Mouse (Mus musculus): ENCODE results near the gene Sertad2. TPM values are rescaled to one million over a fixed set of nuclear protein-coding genes. Genes with fewer than 3 reads are reported as not detected.

The Sertad2 gene
- polyA plus RNA-seq, 1 experiment from 2014 or later: 35.2 TPM

GRCm38 (mm10) chr11:20642321-20642720, 99.3 kb downstream of the Sertad2 start:
- no peaks in the 10 kb centered on the region for H3K9me3 ChIP-seq (replicated peaks)
- no peaks in the 10 kb centered on the region for H3K27me3 ChIP-seq
- 80% methylated on average over 5 of the region's 5 CpGs for WGBS
- H3K4me2 ChIP-seq: no peak overlapping the region
- H3K27ac ChIP-seq: no peak overlapping the region
- H3K36me3 ChIP-seq (ENCODE audit: poor library complexity, severe bottlenecking): no peaks in the 10 kb centered on the region
- peaks cover 66% of the 10 kb centered on the region for H3K4me1 ChIP-seq
- no peak overlapping the region for H3K4me3 ChIP-seq
- no peak for ATAC-seq
- H3K9ac ChIP-seq: no peak overlapping the region

DNA sequence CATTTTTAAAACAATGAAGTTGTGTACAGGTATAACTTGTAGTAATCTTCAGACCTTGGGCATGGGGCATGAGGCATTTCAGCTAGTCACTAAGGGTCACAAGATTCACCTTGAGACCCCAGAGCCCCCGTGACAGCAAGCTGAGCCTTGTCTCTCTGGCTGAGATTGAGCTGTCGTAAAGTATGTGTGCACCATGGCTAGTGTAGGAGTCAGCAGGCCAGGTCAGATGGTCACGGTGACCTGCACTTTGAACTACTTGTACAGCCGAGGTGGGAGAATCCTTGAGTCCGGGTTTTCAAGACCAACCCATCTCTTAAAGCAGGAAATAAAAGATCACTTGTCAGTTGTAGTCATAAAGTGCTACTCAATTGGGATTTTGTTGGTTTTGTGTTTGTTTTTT, 100.1 kb downstream of the Sertad2 start:
- Histone ChIP-seq H3K4me3 (no peak overlapping the region), H3K27ac (no peak overlapping the region), H3K9me3 (replicated peaks) (no peaks in the 10 kb centered on the region), H3K4me1 (peaks cover 74% of the 10 kb centered on the region), H3K4me2 (no peak overlapping the region), H3K27me3 (no peaks in the 10 kb centered on the region), H3K9ac (no peak overlapping the region), H3K36me3 (ENCODE audit: poor library complexity, severe bottlenecking) (peaks cover 3% of the 10 kb centered on the region)
- 83% methylated on average over 5 of the region's 5 CpGs for WGBS
- ATAC-seq: no peak

- no peak overlapping the region for H3K9ac ChIP-seq
- no peaks in the 10 kb centered on the region for H3K27me3 ChIP-seq
- H3K4me3 ChIP-seq: no peak overlapping the region
- no peak for ATAC-seq
- peaks cover 79% of the 10 kb centered on the region for H3K4me1 ChIP-seq
- no peak overlapping the region for H3K4me2 ChIP-seq
- H3K27ac ChIP-seq: no peak overlapping the region
- H3K9me3 ChIP-seq (replicated peaks): no peaks in the 10 kb centered on the region
- H3K36me3 ChIP-seq (ENCODE audit: poor library complexity, severe bottlenecking): peaks cover 9% of the 10 kb centered on the region
- WGBS: 93% methylated on average over 1 of the region's 1 CpGs
Measured at GRCm38 (mm10) chr11:20644166-20644565, 101.1 kb downstream of the Sertad2 start.

- H3K4me3 ChIP-seq: no peak overlapping the region
- no peaks in the 10 kb centered on the region for H3K9me3 ChIP-seq (replicated peaks)
- ATAC-seq: no peak
- H3K27me3 ChIP-seq: no peaks in the 10 kb centered on the region
- WGBS: 31% methylated on average over 6 of the region's 6 CpGs
- H3K36me3 ChIP-seq (ENCODE audit: poor library complexity, severe bottlenecking): peaks cover 9% of the 10 kb centered on the region
- peaks cover 79% of the 10 kb centered on the region for H3K4me1 ChIP-seq
- no peak overlapping the region for H3K4me2 ChIP-seq
- H3K27ac ChIP-seq: no peak overlapping the region
- H3K9ac ChIP-seq: peak overlapping the region; percentile 35; the same call in 1 of the 2 replicates
Measured at GRCm38 (mm10) chr11:20644872-20645271, 101.8 kb downstream of the Sertad2 start.

DNA sequence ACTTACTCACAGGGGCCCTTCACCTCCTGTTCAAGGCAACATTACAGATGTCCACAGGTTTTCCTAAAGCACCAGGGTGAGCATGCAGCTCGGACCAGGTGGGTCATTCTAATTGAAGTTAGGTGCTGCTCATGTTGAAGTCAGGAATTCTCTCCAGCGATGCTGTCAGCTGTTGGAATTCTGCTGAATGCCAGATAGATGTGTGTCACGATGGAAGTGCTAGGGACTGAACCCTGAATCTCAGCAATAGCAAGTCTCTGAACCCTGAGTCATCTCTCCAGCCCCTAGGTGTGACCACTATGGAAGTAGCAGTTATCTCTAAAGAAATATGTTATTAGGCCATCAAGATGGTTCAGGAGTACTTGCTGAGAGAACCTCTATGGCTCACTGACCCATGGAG, 102.5 kb downstream of the Sertad2 start:
- H3K27me3 ChIP-seq: no peaks in the 10 kb centered on the region
- H3K4me3 ChIP-seq: no peak overlapping the region
- no peak overlapping the region for H3K27ac ChIP-seq
- no peak for ATAC-seq
- H3K4me2 ChIP-seq: no peak overlapping the region
- no peak overlapping the region for H3K9ac ChIP-seq
- H3K36me3 ChIP-seq (ENCODE audit: poor library complexity, severe bottlenecking): peaks cover 9% of the 10 kb centered on the region
- WGBS: 77% methylated on average over 3 of the region's 3 CpGs
- peaks cover 79% of the 10 kb centered on the region for H3K4me1 ChIP-seq
- H3K9me3 ChIP-seq (replicated peaks): no peaks in the 10 kb centered on the region

DNA sequence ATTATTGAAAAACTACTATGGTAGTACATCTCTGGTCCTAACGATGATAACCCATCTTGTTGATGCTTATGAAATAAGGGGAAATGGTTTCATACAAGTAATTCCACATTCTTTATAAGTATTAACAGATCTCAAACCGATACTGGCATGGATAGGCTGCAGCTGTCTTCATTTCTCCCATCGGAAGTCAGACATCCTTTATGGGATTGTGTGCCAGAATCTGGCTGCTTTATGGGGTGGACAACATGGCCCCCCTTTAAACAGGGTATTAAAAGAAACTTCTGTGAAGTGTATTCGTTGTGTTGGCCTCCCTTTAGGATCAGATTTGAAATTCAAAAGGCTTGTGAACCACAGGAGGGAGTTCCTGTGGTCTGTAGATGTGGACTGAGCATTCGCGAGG, 103.1 kb downstream of the Sertad2 start:
- H3K4me2 ChIP-seq: no peak overlapping the region
- H3K9ac ChIP-seq: no peak overlapping the region
- H3K9me3 ChIP-seq (replicated peaks): no peaks in the 10 kb centered on the region
- peaks cover 9% of the 10 kb centered on the region for H3K36me3 ChIP-seq (ENCODE audit: poor library complexity, severe bottlenecking)
- H3K27me3 ChIP-seq: no peaks in the 10 kb centered on the region
- peaks cover 79% of the 10 kb centered on the region for H3K4me1 ChIP-seq
- peak overlapping the region; percentile 59 for H3K27ac ChIP-seq
- 43% methylated on average over 6 of the region's 6 CpGs for WGBS
- ATAC-seq: no peak
- H3K4me3 ChIP-seq: no peak overlapping the region

- H3K4me2 ChIP-seq: 0 out of 2 replicates have a peak overlapping the region, but pooled peaks have one; percentile 2
- no peaks in the 10 kb centered on the region for H3K9me3 ChIP-seq (replicated peaks)
- H3K27me3 ChIP-seq: no peaks in the 10 kb centered on the region
- H3K27ac ChIP-seq: no peak overlapping the region
- no peak for ATAC-seq
- WGBS: 18% methylated on average over 10 of the region's 10 CpGs
- H3K4me1 ChIP-seq: peaks cover 82% of the 10 kb centered on the region
- no peak overlapping the region for H3K9ac ChIP-seq
- peaks cover 9% of the 10 kb centered on the region for H3K36me3 ChIP-seq (ENCODE audit: poor library complexity, severe bottlenecking)
- no peak overlapping the region for H3K4me3 ChIP-seq
Measured at GRCm38 (mm10) chr11:20646986-20647726, 104.1 kb downstream of the Sertad2 start.

DNA sequence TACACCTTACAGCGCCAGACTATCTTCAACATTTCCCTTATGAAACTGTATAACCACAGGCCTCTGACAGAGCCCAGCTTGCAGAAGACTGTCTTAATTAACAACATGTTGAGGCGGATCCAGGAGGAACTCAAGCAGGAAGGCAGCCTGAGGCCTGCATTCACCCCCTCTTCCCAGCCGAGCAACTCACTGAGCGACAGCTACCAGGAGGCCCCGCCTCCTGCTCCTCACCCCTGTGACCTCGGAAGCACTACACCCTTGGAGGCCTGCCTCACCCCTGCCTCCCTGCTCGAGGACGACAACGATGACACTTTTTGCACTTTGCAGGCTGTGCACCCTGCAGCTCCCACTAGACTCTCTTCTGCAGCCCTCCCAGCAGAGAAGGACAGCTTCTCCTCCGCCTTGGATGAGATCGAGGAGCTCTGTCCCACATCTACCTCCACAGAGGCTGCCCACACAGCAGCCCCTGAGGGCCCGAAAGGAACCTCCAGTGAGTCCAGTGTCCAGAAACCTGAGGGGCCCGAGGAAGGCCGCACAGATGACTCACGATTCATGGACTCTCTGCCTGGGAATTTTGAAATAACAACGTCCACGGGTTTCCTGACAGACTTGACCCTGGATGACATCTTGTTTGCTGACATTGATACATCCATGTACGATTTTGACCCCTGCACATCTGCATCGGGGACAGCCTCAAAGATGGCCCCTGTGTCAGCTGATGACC, 105.0 kb downstream of the Sertad2 start:
- no peak overlapping the region for H3K27ac ChIP-seq
- peaks cover 9% of the 10 kb centered on the region for H3K36me3 ChIP-seq (ENCODE audit: poor library complexity, severe bottlenecking)
- H3K9ac ChIP-seq: no peak overlapping the region
- H3K4me3 ChIP-seq: no peak overlapping the region
- peaks cover 89% of the 10 kb centered on the region for H3K4me1 ChIP-seq
- ATAC-seq: no peak
- no peaks in the 10 kb centered on the region for H3K9me3 ChIP-seq (replicated peaks)
- no peak overlapping the region for H3K4me2 ChIP-seq
- WGBS: 55% methylated on average over 19 of the region's 19 CpGs
- no peaks in the 10 kb centered on the region for H3K27me3 ChIP-seq

GRCm38 (mm10) chr11:20649477-20649876, 106.4 kb downstream of the Sertad2 start:
- peak overlapping the region; percentile 79 for H3K27ac ChIP-seq
- no peaks in the 10 kb centered on the region for H3K9me3 ChIP-seq (replicated peaks)
- H3K36me3 ChIP-seq (ENCODE audit: poor library complexity, severe bottlenecking): peaks cover 9% of the 10 kb centered on the region
- ATAC-seq: peak; percentile 50
- H3K4me2 ChIP-seq: peak overlapping the region; percentile 32; the same call in 1 of the 2 replicates
- H3K4me3 ChIP-seq: no peak overlapping the region
- 26% methylated on average over 5 of the region's 5 CpGs for WGBS
- no peak overlapping the region for H3K9ac ChIP-seq
- peaks cover 86% of the 10 kb centered on the region for H3K4me1 ChIP-seq
- H3K27me3 ChIP-seq: no peaks in the 10 kb centered on the region

DNA sequence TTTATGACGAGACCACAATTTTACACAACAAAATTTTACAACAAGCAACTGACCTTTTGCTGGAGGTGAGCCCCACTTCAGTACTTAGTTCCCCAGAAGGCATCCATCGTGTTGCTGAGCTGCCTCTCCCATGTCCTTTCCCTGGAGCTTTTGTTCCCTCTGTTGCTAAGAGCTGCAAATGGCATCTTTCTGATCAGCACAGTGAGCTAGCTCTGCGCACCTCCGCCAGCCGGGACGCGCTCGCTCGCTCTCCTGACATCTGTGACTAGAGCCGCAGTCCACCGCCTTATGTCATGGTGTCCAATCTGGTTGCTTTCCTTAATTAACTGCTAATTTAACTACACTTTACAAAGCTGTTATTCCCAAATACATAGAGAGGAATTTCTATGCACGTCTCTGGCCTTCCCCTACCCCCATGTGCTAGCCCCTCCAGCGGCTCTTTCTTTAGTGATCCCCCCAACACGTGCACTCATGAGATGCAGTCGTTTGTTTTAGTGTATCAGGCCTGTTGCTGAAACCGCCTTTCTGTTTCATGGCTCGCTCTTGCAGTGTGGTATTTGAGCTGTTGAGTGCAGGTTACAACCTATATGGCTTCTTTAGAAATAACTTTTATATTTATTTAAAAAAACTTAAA, 107.1 kb downstream of the Sertad2 start:
- no peak overlapping the region for H3K9ac ChIP-seq
- H3K4me1 ChIP-seq: peaks cover 86% of the 10 kb centered on the region
- WGBS: 6% methylated on average over 17 of the region's 17 CpGs
- H3K9me3 ChIP-seq (replicated peaks): no peaks in the 10 kb centered on the region
- H3K27me3 ChIP-seq: no peaks in the 10 kb centered on the region
- peak overlapping the region; percentile 79 for H3K27ac ChIP-seq
- peak; percentile 83 for ATAC-seq
- H3K4me3 ChIP-seq: no peak overlapping the region
- peaks cover 9% of the 10 kb centered on the region for H3K36me3 ChIP-seq (ENCODE audit: poor library complexity, severe bottlenecking)
- H3K4me2 ChIP-seq: peak overlapping the region; percentile 32

GRCm38 (mm10) chr11:20651166-20651565, 108.1 kb downstream of the Sertad2 start:
- H3K27ac ChIP-seq: peak overlapping the region; percentile 79
- no peak overlapping the region for H3K4me3 ChIP-seq
- H3K4me1 ChIP-seq: peaks cover 86% of the 10 kb centered on the region
- H3K36me3 ChIP-seq (ENCODE audit: poor library complexity, severe bottlenecking): peaks cover 9% of the 10 kb centered on the region
- H3K9ac ChIP-seq: no peak overlapping the region; the same call in 1 of the 2 replicates
- no peak for ATAC-seq
- WGBS: 48% methylated on average over 1 of the region's 1 CpGs
- no peak overlapping the region for H3K4me2 ChIP-seq
- H3K27me3 ChIP-seq: no peaks in the 10 kb centered on the region
- H3K9me3 ChIP-seq (replicated peaks): no peaks in the 10 kb centered on the region

Measured in forebrain, embryonic 13.5 days (tissue).